Mouse (Mus musculus): ENCODE measurements around the gene Spta1.

The Spta1 gene

DNA sequence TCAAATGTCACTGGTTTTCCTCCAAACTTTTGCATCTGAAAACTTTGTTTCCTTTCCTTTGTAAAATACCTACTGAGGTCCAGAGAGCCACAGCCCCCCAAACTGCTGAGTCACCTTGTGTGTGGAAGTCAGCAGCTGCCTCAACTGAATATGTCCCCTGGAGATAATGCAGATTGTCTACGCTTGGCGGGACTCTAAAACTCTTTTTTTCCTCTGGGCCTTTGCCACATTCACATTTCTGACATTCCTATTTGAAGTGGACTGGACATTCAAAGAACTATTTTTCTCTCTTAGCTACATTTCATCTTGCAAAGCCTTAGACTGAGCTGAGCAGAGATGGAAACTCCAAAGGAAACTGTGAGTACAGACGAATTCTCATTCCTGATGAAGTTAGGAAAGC lies at the start of gene Spta1:
TSS of gene Spta1 (plus strand) at position 172 of the 400 bp plus-strand sequence.
- no peak for DNase-seq

DNA sequence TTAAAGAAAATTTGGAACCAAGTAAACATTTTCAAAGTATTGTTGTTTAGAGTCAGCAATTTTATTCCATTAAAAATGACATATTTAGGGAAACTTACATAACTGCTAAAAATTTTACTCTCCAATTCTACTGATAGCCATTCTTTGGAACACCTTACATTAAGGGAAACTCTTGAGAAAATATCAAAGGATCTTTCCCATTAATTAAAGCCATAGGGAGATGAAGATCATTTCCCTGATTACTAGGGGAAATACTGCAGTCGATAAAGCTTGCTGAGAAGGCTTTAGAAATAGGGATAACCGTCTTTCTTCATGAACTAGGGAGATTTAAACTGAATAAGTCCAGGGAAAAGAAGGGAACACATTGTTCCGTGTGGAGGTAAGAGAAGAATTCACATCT lies 41.4 kb upstream of the Spta1 start, which contains the start of gene Olfr424:
TSS of gene Olfr424 (plus strand) at position 301 of the 400 bp plus-strand sequence.
- DNase-seq: no peak

DNA sequence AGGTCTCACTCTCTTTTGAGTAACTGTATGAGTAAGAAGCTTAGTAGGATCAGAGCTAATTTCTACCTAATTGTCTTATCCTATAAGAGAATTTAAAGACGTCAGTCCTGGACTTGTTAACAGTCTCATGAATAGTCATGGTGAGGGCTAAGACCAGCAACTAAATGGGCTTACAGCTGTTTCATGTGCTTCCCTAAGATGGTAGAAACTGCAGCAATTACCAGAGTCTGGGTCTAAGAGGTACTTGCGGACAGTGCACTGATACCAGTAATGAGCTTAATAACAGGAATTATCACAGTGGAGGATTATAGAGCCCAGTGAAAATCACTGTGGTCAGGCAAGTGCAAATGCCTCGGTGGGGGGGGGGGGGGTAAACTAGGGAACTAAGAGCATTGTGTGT lies 40.6 kb upstream of the Spta1 start:
- DNase-seq: no peak

DNA sequence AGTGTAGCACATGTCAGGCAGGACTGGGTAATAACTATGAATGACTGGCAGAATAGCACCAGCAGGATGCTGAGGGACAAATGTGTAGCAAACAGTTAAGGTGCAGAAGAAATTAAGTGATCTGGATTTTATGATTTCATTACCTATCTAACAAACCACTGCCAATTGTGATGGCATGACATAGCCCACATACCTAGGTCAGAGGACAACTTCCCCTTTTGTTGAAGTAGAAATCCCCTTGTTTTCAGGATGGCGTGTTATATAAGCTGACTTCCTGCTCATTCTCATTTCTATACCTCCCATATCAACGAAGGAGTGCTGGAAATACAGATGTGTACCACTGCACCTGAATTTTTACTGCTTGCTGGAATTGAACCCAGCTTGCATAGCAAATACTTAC lies 31.2 kb upstream of the Spta1 start:
- DNase-seq: no peak

DNA sequence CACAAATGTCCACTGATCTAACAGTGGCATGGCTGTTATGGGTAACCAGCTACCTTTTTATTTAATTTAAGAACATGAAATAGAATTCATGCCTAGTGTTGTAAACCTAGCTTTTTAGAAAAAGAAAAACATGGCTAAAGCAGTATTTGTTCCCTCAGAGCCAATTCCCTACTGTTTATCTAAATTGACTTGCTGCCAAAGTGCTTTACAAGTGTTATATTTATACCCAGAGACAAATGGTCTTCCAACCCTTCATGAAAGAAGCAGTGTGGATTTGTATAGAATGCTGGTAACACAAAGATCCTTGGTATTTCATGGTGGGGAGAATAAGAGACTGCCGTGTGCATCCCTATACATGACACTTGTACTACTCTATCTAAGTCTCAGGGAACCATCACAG lies 25.9 kb upstream of the Spta1 start:
- DNase-seq: no peak

DNA sequence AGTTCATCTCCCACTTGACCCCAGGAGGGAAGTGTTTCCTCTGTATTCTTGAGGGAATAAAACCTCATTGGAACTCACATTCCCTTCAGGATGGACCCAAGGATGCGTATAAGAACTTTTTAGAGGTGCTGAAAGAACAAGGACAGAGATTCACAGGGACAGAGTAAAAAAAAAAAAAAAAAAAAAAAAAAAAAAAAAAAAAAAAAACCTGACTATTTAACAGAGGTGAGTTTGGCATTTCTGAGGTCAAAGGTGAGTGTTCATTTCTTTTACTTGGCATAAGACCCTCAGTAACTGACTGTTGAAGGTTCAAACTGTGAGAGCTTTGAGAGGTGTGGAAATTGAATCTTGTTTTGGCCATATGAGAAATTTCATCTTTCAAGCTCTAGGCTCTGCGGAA lies 23.3 kb upstream of the Spta1 start:
- DNase-seq: no peak

DNA sequence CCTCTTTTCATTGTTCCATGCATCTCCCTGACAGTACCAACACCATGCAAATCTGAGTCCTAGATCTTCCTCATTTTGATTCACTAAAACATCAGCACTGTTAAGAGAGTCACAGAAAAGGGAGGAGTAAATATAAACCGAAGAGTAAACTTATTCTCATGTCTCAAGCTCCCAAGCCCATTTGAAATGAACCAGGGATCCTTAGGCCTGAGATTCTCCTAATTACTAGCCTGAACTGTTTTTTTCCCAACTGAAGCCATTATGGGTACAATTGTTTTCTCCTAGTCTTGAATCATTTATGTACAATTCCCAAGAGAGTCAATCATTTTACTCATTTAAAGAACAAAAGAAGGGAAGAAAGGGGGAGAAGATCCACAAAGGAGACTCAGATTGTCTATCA lies 17.2 kb upstream of the Spta1 start, which contains the start of gene Olfr420:
TSS of gene Olfr420 (plus strand) at position 301 of the 400 bp plus-strand sequence.
- DNase-seq: no peak

DNA sequence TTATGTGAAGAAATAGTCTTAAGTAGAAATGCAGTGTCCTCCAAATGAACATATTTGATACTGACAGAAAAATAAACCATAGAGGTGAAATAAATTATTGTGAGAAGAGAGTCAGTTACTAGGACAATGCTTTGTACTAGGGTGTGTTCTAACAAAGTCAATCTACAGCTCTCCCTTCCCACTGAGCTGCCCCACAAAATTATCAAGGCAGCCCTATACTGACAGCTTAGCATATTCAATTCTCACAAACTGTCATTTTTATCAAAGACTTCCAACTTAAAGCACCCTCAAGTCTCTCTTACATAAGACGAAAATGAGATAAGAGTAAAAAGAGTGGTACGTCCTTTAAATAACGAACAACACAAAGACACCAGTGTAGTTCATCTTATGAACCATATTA lies 15.0 kb upstream of the Spta1 start:
- no peak for DNase-seq

DNA sequence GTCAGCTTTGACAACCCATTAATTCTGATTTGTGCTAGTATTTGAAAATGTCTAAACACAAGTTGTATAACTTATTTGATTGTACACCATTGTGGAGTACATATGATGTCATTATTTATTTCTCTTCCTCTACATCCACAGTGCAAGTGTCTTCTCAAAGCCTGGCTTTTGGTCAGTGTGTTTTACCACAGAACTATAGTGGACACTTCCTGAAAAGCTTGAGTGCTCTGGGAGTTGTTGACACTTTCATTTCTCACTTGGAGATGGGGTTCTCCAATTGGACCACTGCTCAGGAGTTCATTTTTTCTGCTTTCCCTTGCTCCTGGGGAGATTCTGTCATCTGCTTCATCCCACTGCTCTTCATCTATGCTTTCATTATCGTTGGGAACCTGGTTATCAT lies 14.1 kb upstream of the Spta1 start:
- no peak for DNase-seq

DNA sequence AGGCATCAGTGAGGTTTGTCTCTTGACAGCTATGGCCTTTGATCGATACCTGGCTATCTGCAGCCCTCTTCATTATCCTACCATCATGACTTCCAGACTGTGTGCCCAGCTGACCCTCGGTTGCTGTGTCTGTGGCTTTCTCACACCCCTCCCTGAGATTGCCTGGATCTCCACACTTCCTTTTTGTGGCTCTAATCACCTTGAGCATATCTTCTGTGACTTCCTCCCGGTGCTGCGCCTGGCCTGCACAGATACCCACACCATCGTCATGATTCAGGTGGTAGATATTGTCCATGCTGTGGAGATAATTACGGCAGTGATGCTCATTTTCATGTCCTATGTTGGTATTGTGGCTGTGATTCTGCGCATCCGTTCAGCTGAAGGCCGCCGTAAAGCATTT lies 13.5 kb upstream of the Spta1 start:
- DNase-seq: no peak

DNA sequence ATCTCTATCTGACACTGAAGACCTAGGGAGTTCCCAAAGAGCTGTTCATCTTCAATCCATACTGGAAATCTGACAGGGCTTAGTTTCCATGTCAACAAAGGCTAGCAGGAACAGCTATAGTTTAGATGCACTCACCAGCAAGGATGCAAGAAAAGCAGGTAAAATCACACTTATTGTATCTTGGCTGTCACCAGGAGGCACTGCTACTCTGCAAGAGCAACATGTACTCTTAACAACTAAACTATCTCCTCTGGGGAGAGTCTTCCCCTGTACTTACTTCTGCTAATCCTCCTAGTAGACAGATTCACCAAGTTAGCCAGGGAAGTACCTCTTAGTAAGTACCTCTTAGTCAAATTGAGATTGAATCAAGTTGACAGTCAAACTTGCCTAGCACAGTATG lies 3.6 kb upstream of the Spta1 start:
- DNase-seq: no peak

DNA sequence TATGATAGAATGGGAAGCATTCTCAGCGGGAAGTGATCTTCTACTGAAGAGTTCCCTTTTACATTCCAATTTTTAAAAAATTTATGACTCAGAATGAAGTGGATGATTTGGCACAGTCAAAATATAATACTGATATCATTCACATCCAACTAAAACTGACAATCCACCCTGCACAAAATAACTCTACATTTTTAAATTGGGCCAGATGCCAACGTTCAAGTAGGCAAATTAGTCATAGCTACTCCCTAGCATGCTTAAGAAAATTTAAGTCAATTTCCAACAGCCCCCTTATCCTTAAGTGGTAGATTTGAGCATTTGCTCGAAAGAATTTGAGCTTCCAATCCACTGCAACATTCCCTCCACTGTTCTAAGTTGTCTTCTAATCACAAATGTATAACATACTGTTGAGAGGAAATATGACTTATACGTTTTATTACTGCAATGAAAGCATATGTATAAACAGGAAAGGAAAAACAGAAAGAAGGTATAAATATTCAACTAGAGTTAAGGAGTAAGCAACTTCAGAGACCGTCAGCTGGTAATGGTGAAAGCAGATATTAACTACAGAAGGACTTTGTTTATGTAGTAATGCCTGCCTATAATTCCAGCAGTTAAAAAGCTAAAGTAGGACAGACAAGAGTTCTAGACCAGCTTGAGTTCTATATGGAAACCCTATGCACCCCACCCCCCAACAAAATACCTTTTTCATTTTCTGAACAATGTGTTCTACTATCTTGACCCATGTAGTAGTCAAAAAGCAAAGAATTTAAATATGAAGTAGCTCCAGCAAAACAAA lies 1.7 kb upstream of the Spta1 start:
- DNase-seq: no peak

DNA sequence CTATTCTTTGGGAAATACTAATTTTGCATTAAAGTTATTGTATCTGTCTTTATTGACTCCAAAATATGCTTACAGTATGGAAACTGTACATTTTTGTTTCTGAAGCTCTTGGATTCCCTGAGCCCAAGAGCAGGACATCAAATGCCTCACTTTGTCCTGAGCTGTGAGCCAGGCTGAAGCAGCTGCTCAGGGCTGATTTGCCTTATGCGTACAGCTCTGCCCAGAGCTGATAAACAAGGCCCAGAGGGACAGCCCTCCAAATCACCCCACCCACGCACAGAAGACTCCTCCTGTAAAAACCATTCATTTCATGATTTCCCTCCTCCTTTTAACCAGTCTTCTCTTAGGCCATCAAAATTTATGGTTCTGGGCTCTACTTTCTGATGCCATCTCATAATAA lies 1.0 kb upstream of the Spta1 start:
- no peak for DNase-seq

DNA sequence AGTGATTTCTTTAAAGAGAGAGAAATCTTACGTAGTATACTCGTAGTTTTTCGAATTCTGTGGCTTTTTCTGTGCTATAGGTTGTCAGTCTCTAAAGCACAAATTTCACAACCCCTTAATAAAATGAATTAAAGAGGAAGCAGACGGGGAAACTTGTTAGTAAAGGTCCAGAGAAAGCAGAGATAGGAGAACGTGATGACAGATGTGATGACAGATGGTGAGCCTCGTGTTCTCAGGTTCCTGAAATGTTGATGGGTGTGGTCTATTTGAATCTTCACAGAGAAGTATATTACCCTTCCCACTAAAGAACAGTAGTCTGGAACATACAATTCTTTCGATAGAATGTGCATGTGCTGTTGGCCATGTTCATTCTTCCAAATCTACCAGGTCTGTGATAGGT lies 32.1 kb downstream of the Spta1 start:
- no peak for DNase-seq

DNA sequence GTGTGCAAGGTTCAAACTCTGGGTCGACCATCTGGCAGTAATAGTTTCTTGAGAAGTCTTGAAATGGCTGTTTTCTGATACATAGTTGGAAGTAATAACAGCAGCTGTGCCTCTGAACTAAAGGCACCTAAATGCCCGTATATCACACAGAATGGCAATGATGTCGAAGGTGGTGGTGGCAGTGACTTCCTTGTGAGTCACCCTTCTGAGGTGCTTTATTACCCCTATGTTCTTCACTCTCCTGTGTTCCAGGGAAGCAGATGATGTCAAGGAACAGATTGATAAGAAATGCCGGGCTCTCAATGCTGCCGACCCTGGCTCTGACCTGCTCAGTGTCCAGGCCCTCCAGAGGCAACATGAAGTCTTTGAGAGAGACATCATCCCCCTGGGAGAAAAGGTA lies 39.7 kb downstream of the Spta1 start:
- no peak for DNase-seq

DNA sequence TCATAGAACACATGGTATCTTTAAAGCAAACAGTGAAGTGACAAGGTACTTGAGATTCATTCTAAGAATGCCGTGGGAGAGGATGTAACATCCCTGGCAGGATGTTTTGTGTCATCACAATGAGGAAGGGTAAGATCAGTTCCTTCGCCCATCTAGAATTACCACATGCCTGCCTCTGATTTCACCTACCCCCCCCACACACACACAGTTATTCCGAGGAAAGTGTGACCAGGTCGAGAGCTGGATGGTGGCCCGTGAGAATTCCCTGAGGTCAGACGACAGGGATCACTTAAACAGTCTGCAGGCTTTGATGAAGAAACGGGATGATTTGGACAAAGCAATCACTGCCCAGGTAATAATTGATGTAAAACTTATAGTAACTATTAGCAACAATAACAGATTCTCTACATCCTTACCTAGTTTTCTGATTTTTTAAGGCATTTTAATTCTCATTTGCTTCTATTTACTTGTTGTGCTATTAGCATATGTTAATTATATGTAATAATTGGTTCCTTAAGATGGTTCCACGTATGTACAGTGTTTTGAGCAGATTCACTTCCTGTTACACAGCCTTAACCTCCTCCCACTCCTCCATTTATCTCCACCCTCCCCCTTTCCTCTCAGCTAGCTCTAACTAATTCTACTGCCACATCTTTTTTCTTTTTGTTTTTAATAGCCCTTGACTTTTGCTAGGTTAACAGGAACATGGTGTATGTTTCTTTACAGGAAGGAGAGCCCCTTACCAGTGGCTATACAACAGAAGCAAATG lies 42.9 kb downstream of the Spta1 start:
- DNase-seq: no peak

DNA sequence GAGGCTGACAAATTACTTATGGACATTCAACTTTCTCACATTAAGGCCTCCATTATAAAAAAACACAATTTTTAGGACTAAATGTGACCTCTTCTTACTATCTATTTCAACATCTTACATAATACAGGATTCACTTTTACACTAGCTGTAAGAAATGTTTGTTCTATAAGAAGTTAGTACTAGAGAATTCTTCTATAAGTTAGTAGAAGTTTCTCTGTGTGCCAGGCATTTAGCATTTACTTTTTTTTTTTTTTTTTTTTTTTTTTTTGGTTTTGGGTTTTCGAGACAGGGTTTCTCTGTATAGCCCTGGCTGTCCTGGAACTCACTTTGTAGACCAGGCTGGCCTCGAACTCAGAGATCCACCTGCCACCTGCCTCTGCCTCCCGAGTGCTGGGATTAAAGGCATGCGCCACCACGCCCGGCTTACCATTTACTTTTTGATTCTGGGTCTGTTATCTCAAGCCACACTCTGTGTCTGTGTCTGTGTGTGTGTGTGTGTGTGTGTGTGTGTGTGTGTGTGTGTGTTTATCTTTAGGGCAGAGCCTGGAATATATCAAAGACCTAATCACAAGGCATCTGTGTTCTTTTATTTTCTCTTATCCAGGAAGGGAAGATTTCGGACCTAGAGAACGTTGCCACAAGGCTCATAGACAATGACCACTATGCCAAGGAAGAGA lies 44.1 kb downstream of the Spta1 start:
- no peak for DNase-seq

DNA sequence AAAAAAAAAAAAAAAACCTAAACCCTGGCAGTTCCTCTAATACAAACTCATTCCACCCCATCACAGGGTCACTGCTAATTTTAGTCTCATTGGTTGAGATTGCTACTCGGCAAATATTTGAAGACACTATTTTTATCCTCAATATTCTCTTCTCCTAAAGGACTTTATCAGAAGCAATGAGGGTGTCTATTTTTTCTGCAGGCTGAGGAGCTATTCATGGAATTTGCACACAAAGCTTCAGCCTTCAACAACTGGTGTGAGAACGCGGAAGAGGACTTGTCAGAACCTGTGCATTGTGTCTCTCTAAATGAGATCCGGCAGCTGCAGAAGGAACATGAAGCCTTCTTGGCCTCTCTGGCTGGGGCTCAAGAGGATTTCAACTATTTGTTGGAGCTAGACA lies 67.3 kb downstream of the Spta1 start:
- no peak for DNase-seq

DNA sequence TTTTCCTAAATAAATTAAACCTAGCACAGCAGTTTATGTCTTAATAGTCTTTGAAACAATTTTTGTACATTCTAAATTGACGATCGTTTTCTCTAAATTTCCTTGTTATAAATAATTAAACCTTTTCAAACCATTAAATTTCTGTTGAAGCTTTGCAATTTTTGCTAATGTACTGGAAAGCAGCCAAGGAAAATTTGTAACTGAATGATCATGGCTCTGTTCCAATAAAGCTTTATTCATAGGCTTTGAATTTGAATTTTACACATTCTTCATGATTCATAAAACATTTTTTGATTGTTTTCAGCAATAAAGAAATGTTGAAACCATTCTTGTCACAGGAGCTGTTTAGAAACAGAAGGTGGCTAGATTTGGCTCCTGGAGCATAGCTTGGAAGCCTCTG lies 72.0 kb downstream of the Spta1 start:
- no peak for DNase-seq

DNA sequence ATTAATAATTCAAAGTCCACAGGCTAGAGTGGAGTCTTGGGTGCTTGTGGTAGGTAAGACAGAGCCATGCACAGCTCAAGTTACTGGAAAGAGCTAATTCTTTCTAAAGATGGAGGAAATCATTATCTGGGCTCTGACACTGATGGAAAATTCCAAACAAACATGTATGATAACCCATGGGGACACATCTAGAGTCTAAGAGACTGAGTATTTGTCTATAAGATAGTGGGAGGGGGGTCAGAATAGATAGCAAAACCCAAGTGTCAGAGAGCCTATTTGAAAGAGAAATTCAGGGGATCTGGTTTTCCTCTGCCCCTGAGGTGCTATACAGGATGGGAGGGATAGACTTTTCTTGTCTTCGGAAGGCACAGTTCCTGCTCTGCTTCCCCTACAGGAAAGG lies 73.5 kb downstream of the Spta1 start:
- DNase-seq: no peak

DNA sequence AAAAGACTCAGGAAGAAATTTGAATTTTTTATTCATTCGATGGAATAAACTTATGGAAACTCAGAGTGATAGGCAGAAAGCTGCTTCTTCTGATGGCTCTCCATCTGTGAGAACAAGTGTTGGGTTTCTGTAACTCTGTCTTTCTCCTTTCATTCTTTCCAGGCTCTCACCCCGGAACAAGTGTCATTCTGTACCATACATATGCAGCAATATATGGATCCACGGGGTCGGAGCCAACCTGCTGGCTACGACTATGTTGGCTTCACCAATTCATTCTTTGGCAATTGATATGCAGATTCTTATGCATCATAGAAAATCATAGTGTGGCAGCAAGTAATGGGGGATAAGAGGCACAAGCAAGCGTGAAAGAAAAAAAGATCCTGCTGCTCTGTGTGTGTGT lies 74.6 kb downstream of the Spta1 start:
- DNase-seq: no peak

DNA sequence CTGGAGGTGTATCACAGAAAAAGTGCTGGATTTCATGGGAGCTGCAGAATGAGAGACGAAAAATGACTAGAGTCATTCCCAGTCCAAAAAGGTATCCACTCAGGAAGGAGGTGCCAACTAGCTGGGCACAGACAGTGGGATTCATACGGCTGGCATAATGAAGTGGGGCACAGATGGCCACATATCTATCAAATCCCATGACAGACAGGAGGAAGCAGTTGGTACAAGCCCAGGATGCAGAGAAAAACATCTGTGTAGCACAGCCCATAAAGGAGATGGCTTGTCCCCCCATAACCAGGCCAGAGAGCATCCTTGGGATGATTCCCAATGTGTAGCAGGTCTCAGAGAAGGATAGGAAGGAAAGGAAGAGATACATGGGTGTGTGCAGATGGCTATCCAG lies 77.8 kb downstream of the Spta1 start:
- no peak for DNase-seq

DNA sequence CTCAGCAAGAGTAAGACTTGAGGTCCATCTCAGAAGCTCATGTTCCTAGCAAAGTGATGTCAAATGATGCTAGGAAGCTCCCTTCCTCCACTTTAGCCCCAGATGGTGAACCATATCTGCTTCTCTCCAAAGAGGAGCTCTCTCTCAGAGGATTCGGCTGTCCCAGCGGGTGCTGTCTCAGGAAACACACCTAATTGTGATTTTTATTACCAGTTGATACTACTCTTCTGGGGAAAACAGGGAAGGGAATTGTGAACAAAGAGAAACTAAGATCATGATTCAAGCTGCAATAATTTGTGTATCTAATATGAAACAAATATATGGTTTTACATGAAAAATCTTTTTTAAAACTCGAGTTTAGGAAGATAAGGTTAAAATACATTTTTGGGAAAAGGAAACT lies 79.4 kb downstream of the Spta1 start, which contains the start of gene Olfr419:
TSS of gene Olfr419 (minus strand) at position 101 of the 400 bp plus-strand sequence.
- DNase-seq: no peak

DNA sequence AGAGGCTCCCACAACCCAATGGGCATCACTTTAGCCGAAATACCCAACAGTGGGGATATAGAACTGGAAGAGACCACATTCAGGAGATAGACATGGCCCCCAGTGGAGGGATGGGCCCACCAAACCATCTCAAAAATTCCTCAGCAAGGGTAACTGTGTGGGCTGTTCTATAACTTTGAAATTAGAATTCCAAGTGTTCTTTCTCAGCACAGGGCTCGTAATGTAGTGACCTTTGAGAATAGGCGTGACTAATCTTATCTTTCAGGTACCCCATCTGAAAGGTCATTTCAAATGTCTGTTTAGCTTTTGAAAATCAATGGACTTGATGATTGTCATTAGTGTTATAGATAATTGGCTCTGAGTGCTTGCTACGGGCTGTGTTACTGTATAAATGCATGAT lies 95.2 kb downstream of the Spta1 start:
- no peak for DNase-seq

Data from kidney, postnatal 10 days (tissue).